Mouse (Mus musculus): ENCODE results near the gene Appbp2.

Appbp2 gene

GRCm38 (mm10) chr11:85234990-85235841 is at the start of gene Appbp2:
TSS of gene Appbp2 (minus strand) at chr11:85235130.
- DNase-seq = peak; percentile 99

GRCm38 (mm10) chr11:85281219-85281878 is 46.4 kb upstream of the Appbp2 start:
- no peak for DNase-seq

- DNase-seq = no peak
These were observed 43.2 kb upstream of the Appbp2 start for GRCm38 (mm10) chr11:85278175-85278574.

GRCm38 (mm10) chr11:85277609-85278008 is 42.7 kb upstream of the Appbp2 start:
- peak; percentile 92 for DNase-seq

GRCm38 (mm10) chr11:85275151-85275550 is 40.2 kb upstream of the Appbp2 start:
- DNase-seq = no peak

- no peak for DNase-seq
These were observed 38.4 kb upstream of the Appbp2 start for GRCm38 (mm10) chr11:85273299-85273698.

- DNase-seq = no peak
These were observed 35.7 kb upstream of the Appbp2 start for GRCm38 (mm10) chr11:85270631-85271030.

- no peak for DNase-seq
These were observed 32.5 kb upstream of the Appbp2 start for GRCm38 (mm10) chr11:85267393-85267792.

- no peak for DNase-seq
These were observed 29.7 kb upstream of the Appbp2 start for GRCm38 (mm10) chr11:85264635-85265034.

- no peak for DNase-seq
These were observed 26.3 kb upstream of the Appbp2 start for GRCm38 (mm10) chr11:85261192-85261591.

GRCm38 (mm10) chr11:85258966-85259365 is 24.0 kb upstream of the Appbp2 start:
- peak; percentile 97 for DNase-seq

GRCm38 (mm10) chr11:85255471-85256027 is 20.6 kb upstream of the Appbp2 start:
- no peak for DNase-seq

- no peak for DNase-seq
These were observed 18.7 kb upstream of the Appbp2 start for GRCm38 (mm10) chr11:85253641-85254040.

GRCm38 (mm10) chr11:85253006-85253405 is 18.1 kb upstream of the Appbp2 start:
- DNase-seq = no peak

GRCm38 (mm10) chr11:85251955-85252354 is 17.0 kb upstream of the Appbp2 start:
- no peak for DNase-seq

- no peak for DNase-seq
These were observed 15.5 kb upstream of the Appbp2 start for GRCm38 (mm10) chr11:85250467-85250866.

- DNase-seq = no peak
These were observed 14.4 kb upstream of the Appbp2 start for GRCm38 (mm10) chr11:85249338-85249737.

GRCm38 (mm10) chr11:85248151-85248550 is 13.2 kb upstream of the Appbp2 start:
- DNase-seq = no peak

GRCm38 (mm10) chr11:85241226-85241625 is 6.3 kb upstream of the Appbp2 start:
- DNase-seq = no peak

GRCm38 (mm10) chr11:85240211-85240610 is 5.3 kb upstream of the Appbp2 start:
- DNase-seq = no peak

GRCm38 (mm10) chr11:85234363-85234989 is 454 bp downstream of the Appbp2 start:
- DNase-seq = peak; percentile 99

GRCm38 (mm10) chr11:85233676-85234210 is 1.2 kb downstream of the Appbp2 start:
- DNase-seq = peak; percentile 55

GRCm38 (mm10) chr11:85223248-85223647 is 11.7 kb downstream of the Appbp2 start:
- DNase-seq = peak; percentile 43

All from heart, adult 11 months (tissue).